Mouse (Mus musculus) cortical plate, adult 2 months (tissue): ENCODE measurements at regions not wholly inside any gene's neighbourhood (a gene's known extent, or its start where the extent isn't known, plus 50 kb on each side); places are given as distances from the start of the nearest gene placed in this dataset.

ENCODE experiments used
- CTCF ChIP-seq: fragments of 200-500 bp; IDR thresholded peaks from 2 replicates; pipeline ENCODE4 v1.5.1; 2011; ENCODE audit warnings: mild to moderate bottlenecking, control low read depth, low read length; ENCODE audit not compliant: insufficient read depth; ENCODE audit errors: extremely low read depth
- POLR2A ChIP-seq: fragments of 200-500 bp; IDR thresholded peaks from 2 replicates; pipeline ENCODE4 v1.6.1; 2011; ENCODE audit warnings: mild to moderate bottlenecking, low read length, control low read depth; ENCODE audit not compliant: insufficient read depth; ENCODE audit errors: extremely low read depth

DNA sequence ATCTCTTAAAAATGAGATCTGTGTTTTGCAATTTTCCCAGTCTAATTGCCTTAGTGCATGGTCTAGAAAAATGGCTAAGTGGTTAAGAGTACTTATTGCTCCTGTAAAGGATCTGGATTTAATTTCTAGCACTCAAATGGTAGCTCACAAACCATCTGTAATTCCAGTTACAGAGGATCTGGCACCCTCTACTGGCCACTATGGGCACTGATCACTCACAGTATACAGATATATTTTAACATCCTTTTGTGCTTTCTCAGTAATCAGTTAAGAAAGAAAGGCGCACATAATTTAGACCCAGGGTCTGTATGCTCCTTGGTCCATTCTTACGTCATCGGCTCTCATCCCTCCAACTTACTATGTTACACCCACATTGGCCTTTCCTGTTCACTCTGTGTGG lies 120.3 kb downstream of the Pih1h3b start:
- TF ChIP-seq CTCF: no peak
- no peak for TF ChIP-seq POLR2A
